In genomic region chr10:16580200-16580599, GRCm38 (mm10) we compare ENCODE assay signal across 17 mouse cellular contexts.
"Had no signal": no experiment of that assay in that cellular context is flagged by ENCODE, and none has a peak within 500 bp of the region (broad histone marks: within the 10 kb centered on the region; RNA-seq: fewer than 3 reads in every experiment).

No protein-coding gene starts in this region.

- H3K4me2 ChIP-seq: lung, embryonic 15.5 days; midbrain, embryonic 11.5 days; midbrain, embryonic 13.5 days; midbrain, embryonic 15.5 days; neural tube, embryonic 12.5 days; stomach, embryonic 15.5 days had no signal

- H3K9me3 ChIP-seq: lung, embryonic 15.5 days; megakaryocyte, embryonic 14.5 days; midbrain, embryonic 13.5 days; midbrain, embryonic 15.5 days; neural tube, embryonic 12.5 days; stomach, embryonic 15.5 days had no signal

- ATAC-seq: lung, postnatal 0 days; midbrain, embryonic 13.5 days; midbrain, embryonic 15.5 days had no signal

- H3K4me3 ChIP-seq: lung, embryonic 15.5 days; megakaryocyte, embryonic 14.5 days; midbrain, embryonic 13.5 days; midbrain, embryonic 15.5 days; neural tube, embryonic 12.5 days; stomach, embryonic 15.5 days had no signal

- H3K27ac ChIP-seq: lung, embryonic 15.5 days; macrophage; midbrain, embryonic 13.5 days; midbrain, embryonic 15.5 days; neural tube, embryonic 12.5 days; stomach, embryonic 15.5 days; stomach, postnatal 0 days had no signal

- H3K9ac ChIP-seq: lung, embryonic 15.5 days; midbrain, embryonic 13.5 days; midbrain, embryonic 15.5 days; neural tube, embryonic 12.5 days; stomach, embryonic 15.5 days had no signal

- DNase-seq: lung, adult 2 months; lung, postnatal 14 days; lung, postnatal 36 days; right cerebral cortex, postnatal 14 days; thymus, adult 2 months; thymus, postnatal 25 days; thymus, postnatal 4 days had no signal

- H3K27me3 ChIP-seq: lung, embryonic 15.5 days; megakaryocyte, embryonic 14.5 days; midbrain, embryonic 13.5 days; midbrain, embryonic 15.5 days; neural tube, embryonic 12.5 days; stomach, embryonic 15.5 days had no signal

- H3K36me3 ChIP-seq: lung, embryonic 15.5 days; midbrain, embryonic 13.5 days; midbrain, embryonic 15.5 days; neural tube, embryonic 12.5 days; stomach, embryonic 15.5 days had no signal

- H3K4me1 ChIP-seq: lung, embryonic 15.5 days; megakaryocyte, embryonic 14.5 days; midbrain, embryonic 13.5 days; midbrain, embryonic 15.5 days; neural tube, embryonic 12.5 days; stomach, embryonic 15.5 days had no signal
